Mouse (Mus musculus): ENCODE measurements at regions not wholly inside any gene's neighbourhood (a gene's known extent, or its start where the extent isn't known, plus 50 kb on each side); places are given as distances from the start of the nearest gene placed in this dataset.
A peak's percentile ranks its signal among the peaks of the same experiment; 100 is the strongest.

GRCm38 (mm10) chr11:45174811-45175798, 558.0 kb downstream of the Ebf1 start:
- DNase-seq (ENCODE audit: low spot score) = no peak

- no peak for DNase-seq (ENCODE audit: low spot score)
Observed at GRCm38 (mm10) chr11:45176971-45177370, 559.9 kb downstream of the Ebf1 start.

- no peak for DNase-seq (ENCODE audit: low spot score)
Observed at GRCm38 (mm10) chr11:45178036-45178435, 560.9 kb downstream of the Ebf1 start.

GRCm38 (mm10) chr11:45179019-45179418, 561.9 kb downstream of the Ebf1 start:
- DNase-seq (ENCODE audit: low spot score) = no peak

- DNase-seq (ENCODE audit: low spot score) = no peak
Observed at GRCm38 (mm10) chr11:45190601-45191370, 573.7 kb downstream of the Ebf1 start.

- DNase-seq (ENCODE audit: low spot score) = no peak
Observed at GRCm38 (mm10) chr11:45191392-45192189, 574.5 kb downstream of the Ebf1 start.

GRCm38 (mm10) chr11:45193319-45193718, 576.2 kb downstream of the Ebf1 start:
- DNase-seq (ENCODE audit: low spot score) = no peak

- DNase-seq (ENCODE audit: low spot score) = no peak
Observed at GRCm38 (mm10) chr11:45199520-45199919, 582.4 kb downstream of the Ebf1 start.

GRCm38 (mm10) chr11:45200714-45201405, 583.7 kb downstream of the Ebf1 start:
- no peak for DNase-seq (ENCODE audit: low spot score)

- DNase-seq (ENCODE audit: low spot score) = no peak
Observed at GRCm38 (mm10) chr11:45203446-45203845, 586.3 kb downstream of the Ebf1 start.

- DNase-seq (ENCODE audit: low spot score) = no peak
Observed at GRCm38 (mm10) chr11:45206611-45207525, 589.8 kb downstream of the Ebf1 start.

- DNase-seq (ENCODE audit: low spot score) = peak; percentile 42
Observed at GRCm38 (mm10) chr11:45214096-45214495, 597.0 kb downstream of the Ebf1 start.

- no peak for DNase-seq (ENCODE audit: low spot score)
Observed at GRCm38 (mm10) chr11:45216942-45217474, 599.9 kb downstream of the Ebf1 start.

- no peak for DNase-seq (ENCODE audit: low spot score)
Observed at GRCm38 (mm10) chr11:45219239-45219638, 602.1 kb downstream of the Ebf1 start.

- DNase-seq (ENCODE audit: low spot score) = no peak
Observed at GRCm38 (mm10) chr11:45222021-45222420, 604.9 kb downstream of the Ebf1 start.

GRCm38 (mm10) chr11:45235476-45236412, 616.1 kb upstream of the Clint1 start:
- DNase-seq (ENCODE audit: low spot score) = no peak

- no peak for DNase-seq (ENCODE audit: low spot score)
Observed at GRCm38 (mm10) chr11:45237056-45237455, 614.8 kb upstream of the Clint1 start.

GRCm38 (mm10) chr11:45239044-45239443, 612.8 kb upstream of the Clint1 start:
- DNase-seq (ENCODE audit: low spot score) = no peak

Measured in thymus, postnatal 0 days (tissue).